21 mouse cellular contexts compared by ENCODE assay signal in genomic region chr15:77595961-77596360, GRCm38 (mm10). TPM values are rescaled to one million over a fixed set of nuclear protein-coding genes. Genes with fewer than 3 reads are reported as not detected.
A peak's percentile ranks its signal among the peaks of the same experiment; 100 is the strongest.
DNase-seq lines count a peak whose midpoint lies in the region; ATAC-seq and TF ChIP-seq lines count a peak whose summit lies in the region.
"Had no signal": no experiment of that assay in that cellular context is flagged by ENCODE, and none has a peak within 500 bp of the region (broad histone marks: within the 10 kb centered on the region; RNA-seq: fewer than 3 reads in every experiment).

Apol10b (minus strand) TSS chr15:77596125.

- no peak within 1 kb of the TSS for H3K4me2 ChIP-seq in stomach, embryonic 14.5 days (replicated peaks; ENCODE audit: low read depth, low read length)
- H3K4me2 ChIP-seq: hindbrain, embryonic 14.5 days; limb, embryonic 12.5 days had no signal

- H3ac ChIP-seq in C2C12 (ENCODE audit: control insufficient read depth, insufficient read length, low read depth) = peak within 1 kb of the TSS; percentile 38

- peak; percentile 24 for DNase-seq in heart, adult 8-10 months (ENCODE audit: low spot score)
- DNase-seq in heart, adult 18-20 months = no peak
- no peak for DNase-seq in thymus, postnatal 0 days (ENCODE audit: low spot score)
- no peak for DNase-seq in kidney, adult 2 months
- DNase-seq: adrenal gland, postnatal 25 days; cerebellum, adult 8-10 months; gastrocnemius, postnatal 14 days; kidney, adult 8-10 months; kidney, postnatal 36 days; layer of hippocampus, adult 9-11 months had no signal

- no peaks in the 10 kb centered on the region for H3K4me1 ChIP-seq in stomach, embryonic 14.5 days (ENCODE audit: control insufficient read depth, insufficient read depth, low read length)
- peaks cover 3% of the 10 kb centered on the region; the same call in 1 of the 2 replicates for H3K4me1 ChIP-seq in kidney, adult 2 months (ENCODE audit: control insufficient read depth, insufficient read depth, low read length)
- H3K4me1 ChIP-seq: limb, embryonic 12.5 days had no signal

- H3K36me3 ChIP-seq in C2C12 (ENCODE audit: control insufficient read depth, insufficient read depth) = no peaks in the 10 kb centered on the region
- H3K36me3 ChIP-seq in stomach, embryonic 14.5 days (ENCODE audit: control insufficient read depth, insufficient read depth, low read length) = no peaks in the 10 kb centered on the region
- H3K36me3 ChIP-seq in kidney, adult 2 months (ENCODE audit: control insufficient read depth, insufficient read depth, low read length) = no peaks in the 10 kb centered on the region
- H3K36me3 ChIP-seq: limb, embryonic 12.5 days had no signal

- H3K79me2 ChIP-seq in C2C12 (ENCODE audit: control insufficient read depth, insufficient read depth) = no peaks in the 10 kb centered on the region

- peak within 1 kb of the TSS; percentile 21 for H3K4me3 ChIP-seq in C2C12 (ENCODE audit: insufficient read depth, poor library complexity, severe bottlenecking)
- H3K4me3 ChIP-seq in stomach, embryonic 14.5 days (ENCODE audit: low read depth, low read length) = no peak within 1 kb of the TSS
- no peak within 1 kb of the TSS for H3K4me3 ChIP-seq in kidney, adult 2 months (ENCODE audit: insufficient read depth, low read depth, low read length)
- H3K4me3 ChIP-seq: limb, embryonic 12.5 days had no signal

- H3K27ac ChIP-seq in stomach, embryonic 14.5 days (ENCODE audit: low read length) = peak within 1 kb of the TSS; percentile 58
- no peak within 1 kb of the TSS for H3K27ac ChIP-seq in kidney, adult 2 months (ENCODE audit: insufficient read depth, low read depth, low read length)
- H3K27ac ChIP-seq: hindbrain, embryonic 14.5 days; limb, embryonic 12.5 days; liver, embryonic 14.5 days had no signal

- no peak for TF ChIP-seq POLR2A in kidney, adult 2 months (IDR thresholded peaks at IDR 0.05; ENCODE audit: low read depth, low read length)

- WGBS in stomach, embryonic 14.5 days = 42% methylated on average over 5 of the region's 5 CpGs
- 47% methylated on average over 5 of the region's 5 CpGs for whole genome bisulfite sequencing in kidney, adult 2 months

- H3K9ac ChIP-seq in stomach, embryonic 14.5 days (replicated peaks; ENCODE audit: low read depth, low read length) = no peak within 1 kb of the TSS
- H3K9ac ChIP-seq: hindbrain, embryonic 14.5 days; limb, embryonic 12.5 days; liver, embryonic 14.5 days had no signal

- peak; percentile 50; the same call in 1 of the 2 replicates for ATAC-seq in erythroblast, adult 5-6 weeks (replicated peaks; ENCODE audit: low FRiP score, poor library complexity, severe bottlenecking)
- no peak for ATAC-seq in stomach, embryonic 14.5 days (ENCODE audit: insufficient number of reproducible peaks, insufficient read depth, low FRiP score, low read depth)
- ATAC-seq: lung, postnatal 0 days; midbrain, embryonic 16.5 days had no signal

- TF ChIP-seq CTCF in C2C12 (IDR thresholded peaks at IDR 0.05; ENCODE audit: control insufficient read depth, insufficient read depth, insufficient read length) = no peak
- TF ChIP-seq CTCF in kidney, adult 2 months (conservative IDR thresholded peaks at IDR 0.05; ENCODE audit: insufficient read depth, insufficient read length, low read depth, low read length) = no peak

- no peaks in the 10 kb centered on the region for H3K79me3 ChIP-seq in C2C12 (ENCODE audit: low read depth)

- no peaks in the 10 kb centered on the region for H3K9me3 ChIP-seq in stomach, embryonic 14.5 days (ENCODE audit: control insufficient read depth, low read depth, low read length)
- H3K9me3 ChIP-seq: limb, embryonic 12.5 days had no signal

- H3K27me3 ChIP-seq in C2C12 (ENCODE audit: control insufficient read depth, insufficient read depth, insufficient read length) = no peaks in the 10 kb centered on the region
- H3K27me3 ChIP-seq in stomach, embryonic 14.5 days (ENCODE audit: control insufficient read depth, insufficient read depth, low read length) = no peaks in the 10 kb centered on the region
- no peaks in the 10 kb centered on the region for H3K27me3 ChIP-seq in kidney, adult 2 months (replicated peaks; ENCODE audit: control insufficient read depth, insufficient read depth, low read length)
- H3K27me3 ChIP-seq: limb, embryonic 12.5 days had no signal

TF ChIP-seq in C2C12, 6 proteins besides CTCF, POLR2A, EP300 and RAD21:
- TF ChIP-seq USF1 (IDR thresholded peaks at IDR 0.05; ENCODE audit: low read depth) (no peak), MAX (IDR thresholded peaks at IDR 0.05) (peak; percentile 34)

RNA-seq across cellular contexts. Expression of gene Apol10b, which starts in this region (rescaled TPM):
- total RNA-seq in heart, adult 8-10 months (2022) = 1 to 10 TPM in 3 of 4 experiments, under 1 TPM in 1; 0.86 to 1.9 (median 1.2) TPM
- 1 to 10 TPM in 1 of 2 experiments, under 1 TPM in 1; 0.69 to 3.9 TPM for total RNA-seq in heart, adult 18-20 months (2021)
- 7.6 TPM for polyA plus RNA-seq in C2C12 (2012; fragmentation: generic; extraction: Trizol)
- total RNA-seq in erythroblast, adult 5-6 weeks (2015; ENCODE audit: low replicate concordance) = 0.19 TPM in 1 of 2 replicates, not detected in the other
- total RNA-seq in erythroblast, adult 5-6 weeks (2017; ENCODE audit: low replicate concordance) = 0.17 and 1.1 TPM in 2 replicates
- 0.17 and 0.35 TPM in 2 replicates for polyA plus RNA-seq in stomach, embryonic 14.5 days (2014; fragmentation: Nextera tagmentation; extraction: Ambion mirVana)
- polyA plus RNA-seq in thymus, postnatal 0 days (2015; fragmentation: Nextera tagmentation; extraction: Ambion mirVana) = 0.49 and 0.59 TPM in 2 replicates
- polyA plus RNA-seq in kidney, adult 2 months (2012; rRNA removed) = 0.26 and 0.28 TPM in 2 replicates
- total RNA-seq: megakaryocyte progenitor cell, adult 5-6 weeks had no signal
- polyA plus RNA-seq: forebrain, embryonic 11.5 days; hindbrain, embryonic 14.5 days; limb, embryonic 12.5 days; liver, embryonic 14.5 days; neural tube, embryonic 11.5 days had no signal
